Mouse (Mus musculus): ENCODE data around the gene Cngb1.

Gene Cngb1

GRCm38 (mm10) chr8:95201491-95201890 is 104.9 kb downstream of the Cngb1 start:
- DNase-seq (ENCODE audit: low spot score in 2 of 2) = no peak

- no peak for DNase-seq (ENCODE audit: low spot score in 2 of 2)
Measured at GRCm38 (mm10) chr8:95200001-95200405, 106.4 kb downstream of the Cngb1 start.

- no peak for DNase-seq (ENCODE audit: low spot score in 2 of 2)
Measured at GRCm38 (mm10) chr8:95195728-95196127, 110.7 kb downstream of the Cngb1 start.

- no peak for DNase-seq (ENCODE audit: low spot score in 2 of 2)
Measured at GRCm38 (mm10) chr8:95191497-95192175, 114.7 kb downstream of the Cngb1 start.

All from frontal cortex, postnatal 10 days (tissue).